Mouse (Mus musculus): Measurements from ENCODE around the gene Gm6370.
"Not testable (repeated sequence)": the region's sequence is repeated elsewhere in the genome, so short reads cannot be mapped to it uniquely, and the experiment has no call there.

GRCm38 (mm10) chr5:146488959-146489358 is 2.2 kb upstream of the Gm6370 start:
- TF ChIP-seq POLR2A (IDR thresholded peaks at IDR 0.05; ENCODE audit: control insufficient read depth, extremely low read depth, insufficient read depth, low read length, poor library complexity); CTCF (IDR thresholded peaks at IDR 0.05; ENCODE audit: borderline replicate concordance, control insufficient read depth, extremely low read depth, insufficient read depth, low read length, poor library complexity): not testable (repeated sequence)

Measured in thymus, adult 2 months (tissue).